Mouse (Mus musculus) cerebellum, adult (tissue): ENCODE measurements at regions not wholly inside any gene's neighbourhood (a gene's known extent, or its start where the extent isn't known, plus 50 kb on each side); places are given as distances from the start of the nearest gene placed in this dataset.

Experiments used
- ATAC-seq: cut with Nextera tagmentation; 2 replicates; pipeline ENCODE4 v1.9.2; 2017; ENCODE audit warnings: mild to moderate bottlenecking, moderate library complexity, mixed read lengths; ENCODE audit not compliant: insufficient number of reproducible peaks, low FRiP score, low TSS enrichment

DNA sequence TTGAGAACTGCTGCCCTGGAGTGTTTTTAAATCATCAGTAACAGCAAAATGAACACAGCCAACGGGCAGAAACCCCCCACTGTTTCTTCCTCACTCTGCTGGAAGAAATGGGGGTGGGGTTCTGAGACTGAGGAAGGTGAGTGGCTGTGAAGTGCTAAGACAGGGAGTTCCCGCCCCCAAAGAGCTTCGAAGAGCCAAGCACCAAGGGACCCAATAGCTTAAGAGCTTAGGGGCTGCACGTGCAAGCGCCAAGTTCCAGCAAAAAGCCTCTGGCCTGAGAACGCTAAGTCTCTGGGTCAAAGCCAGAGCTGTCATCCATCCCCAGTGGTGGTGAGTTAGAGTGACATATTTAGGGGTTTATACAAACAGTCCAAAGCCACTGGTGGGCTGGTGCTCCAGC is 55.1 kb upstream of the Pcbd1 start:
- ATAC-seq = no peak

DNA sequence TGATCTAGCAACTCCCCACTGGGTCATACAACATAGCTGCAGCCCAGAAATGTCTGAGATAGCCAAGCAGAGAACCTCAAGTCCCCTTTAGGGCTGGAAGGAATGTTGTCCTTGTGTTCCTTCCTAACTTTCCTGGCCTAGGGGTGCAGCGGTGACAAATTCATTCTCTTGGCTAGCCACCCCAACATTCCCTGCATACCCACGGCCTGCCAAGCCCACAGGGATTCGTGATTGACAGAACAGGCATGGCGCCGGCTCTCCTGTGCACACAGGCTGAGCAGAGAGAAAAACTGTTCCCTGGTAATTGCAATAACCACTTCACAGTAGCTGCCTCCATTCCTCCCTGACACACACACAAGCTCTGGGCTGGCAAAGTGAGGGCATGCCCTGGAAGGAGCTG is 60.5 kb upstream of the Pcbd1 start:
- no peak for ATAC-seq

DNA sequence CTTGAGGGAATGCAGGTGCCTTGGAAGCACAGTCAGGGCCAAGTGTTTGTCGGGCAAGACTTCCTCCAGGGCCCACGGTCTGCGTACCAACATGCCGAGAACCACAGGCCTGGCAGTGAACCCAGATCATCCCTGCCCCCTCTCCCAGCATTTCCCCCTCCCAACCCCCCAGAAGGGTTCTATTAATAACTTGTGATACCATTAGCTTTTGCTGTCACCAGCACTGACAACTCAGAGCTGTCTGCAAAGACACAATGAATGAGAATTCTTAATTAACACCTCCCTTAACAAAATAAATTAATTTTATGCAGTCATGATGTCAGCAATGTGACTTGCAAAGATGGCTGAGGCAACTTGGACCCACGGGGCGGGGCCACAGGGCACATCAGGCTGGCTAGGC is 61.9 kb upstream of the Pcbd1 start:
- no peak for ATAC-seq

DNA sequence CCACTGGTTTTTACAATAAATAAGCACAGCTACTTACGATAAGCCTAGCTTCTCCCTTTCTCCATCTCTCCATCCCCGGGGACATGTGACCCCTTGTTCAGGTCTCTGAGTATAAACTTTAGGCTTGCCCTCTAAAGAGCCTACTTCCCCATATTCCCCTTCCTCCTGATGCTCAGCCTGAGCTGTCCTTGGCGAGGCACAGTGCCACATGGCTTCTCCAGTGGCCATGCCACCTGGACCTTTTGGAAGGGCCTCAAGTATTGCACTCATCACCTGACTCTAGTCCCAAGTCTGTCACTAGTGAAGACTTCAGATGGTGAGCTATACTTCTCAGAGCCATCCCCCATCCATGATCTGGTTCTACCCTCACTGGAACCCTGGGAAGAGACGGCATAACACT is 64.1 kb upstream of the Pcbd1 start:
- ATAC-seq = no peak

DNA sequence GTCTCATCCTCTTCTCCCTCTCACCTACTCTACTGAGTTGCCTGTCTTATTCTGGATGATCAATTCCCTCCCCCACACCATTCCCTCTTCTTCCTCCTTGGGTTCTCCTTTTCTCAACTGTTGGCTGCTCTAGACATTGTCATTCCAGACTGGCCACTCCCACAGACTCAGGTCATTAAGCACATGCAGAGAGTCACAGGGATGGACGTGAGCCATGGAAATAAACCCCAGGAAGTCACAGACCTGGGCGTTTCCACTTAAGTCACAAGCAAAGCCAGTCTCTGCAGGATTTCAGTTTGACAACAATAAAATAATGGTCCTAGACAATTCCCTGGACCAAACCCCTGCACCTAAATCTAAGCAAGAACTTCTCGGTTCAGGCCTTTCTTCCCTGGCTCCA is 65.0 kb upstream of the Pcbd1 start:
- no peak for ATAC-seq

DNA sequence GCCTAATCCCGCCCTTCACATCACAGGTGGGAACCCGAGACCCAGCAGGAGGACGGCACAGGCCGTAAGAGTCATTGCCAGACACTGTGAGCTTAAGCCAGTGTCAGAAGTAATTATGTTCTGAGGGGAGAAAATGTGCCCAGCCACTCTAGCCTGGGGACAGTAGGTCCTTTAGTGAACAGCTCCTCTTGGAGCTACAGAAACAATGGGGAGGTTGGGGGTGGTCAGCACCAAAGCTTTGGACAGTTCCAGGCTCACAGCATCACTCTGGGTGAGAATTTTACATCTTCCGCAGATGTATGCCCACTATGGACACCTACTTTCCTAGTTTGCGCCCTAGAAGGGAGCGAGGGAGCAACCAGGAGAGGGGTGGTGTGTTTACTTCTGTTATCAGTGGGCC is 65.7 kb upstream of the Pcbd1 start:
- no peak for ATAC-seq

DNA sequence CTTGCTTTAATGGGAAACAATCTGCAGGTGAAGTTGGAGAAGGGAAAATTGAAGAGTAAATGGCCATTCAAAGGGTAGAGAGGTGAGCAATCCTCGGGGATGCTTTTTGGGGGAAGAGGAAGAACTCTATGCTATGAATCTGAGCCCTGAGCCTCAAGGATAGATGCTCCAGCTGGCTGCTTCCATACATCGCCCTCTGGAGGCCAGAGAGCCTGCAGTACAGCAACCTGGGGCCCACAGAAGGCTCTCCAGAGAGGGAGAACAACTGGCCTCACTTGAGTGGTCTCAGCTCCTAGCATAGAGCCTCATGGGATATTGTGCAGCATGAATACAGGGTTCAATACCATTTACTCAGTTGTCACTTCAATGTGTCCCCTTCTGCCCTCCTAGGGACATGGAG is 69.6 kb upstream of the Pcbd1 start:
- ATAC-seq = no peak

DNA sequence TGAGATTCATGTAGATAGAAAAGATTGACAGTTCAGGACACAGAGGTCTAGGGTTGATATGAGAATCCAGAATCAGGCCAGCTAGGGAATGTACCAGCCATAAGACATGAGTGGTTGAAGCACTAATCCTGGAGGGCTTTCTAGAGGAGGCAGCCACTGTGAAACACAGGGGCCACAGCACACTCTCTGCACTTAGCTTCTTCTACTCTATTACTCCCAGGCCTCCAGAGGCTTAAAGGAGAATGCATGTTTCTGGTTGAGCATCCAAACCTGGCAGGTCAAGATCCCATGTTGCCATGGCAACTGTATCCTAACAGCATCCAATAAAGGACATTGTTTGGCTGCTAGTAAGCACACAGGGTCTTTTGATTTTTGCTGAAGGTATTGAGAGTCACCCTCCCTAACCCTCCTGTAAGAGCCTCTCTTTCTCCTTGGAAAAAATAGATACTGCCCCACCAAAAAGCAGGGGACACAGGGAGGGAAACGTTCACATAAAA is 76.9 kb upstream of the Pcbd1 start:
- no peak for ATAC-seq

DNA sequence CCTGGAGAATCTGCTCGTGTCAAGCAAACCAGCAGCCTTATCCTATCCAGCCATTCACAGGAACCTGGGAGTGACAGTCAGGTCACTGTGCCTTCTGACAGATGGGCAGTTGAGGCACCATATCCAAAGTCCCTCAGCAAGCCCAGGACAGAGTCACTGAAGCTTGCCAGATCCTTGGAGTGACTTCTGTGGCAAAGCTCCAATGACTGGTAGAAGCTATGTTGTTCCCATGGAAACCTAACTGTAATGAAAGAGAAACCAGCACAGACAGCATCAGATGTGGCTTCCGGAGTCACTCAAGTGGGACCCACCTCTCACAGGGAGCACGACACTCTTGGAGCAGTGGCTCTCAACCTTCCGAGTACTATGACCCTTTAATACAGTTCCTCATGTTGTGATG is 78.4 kb upstream of the Pcbd1 start:
- no peak for ATAC-seq

DNA sequence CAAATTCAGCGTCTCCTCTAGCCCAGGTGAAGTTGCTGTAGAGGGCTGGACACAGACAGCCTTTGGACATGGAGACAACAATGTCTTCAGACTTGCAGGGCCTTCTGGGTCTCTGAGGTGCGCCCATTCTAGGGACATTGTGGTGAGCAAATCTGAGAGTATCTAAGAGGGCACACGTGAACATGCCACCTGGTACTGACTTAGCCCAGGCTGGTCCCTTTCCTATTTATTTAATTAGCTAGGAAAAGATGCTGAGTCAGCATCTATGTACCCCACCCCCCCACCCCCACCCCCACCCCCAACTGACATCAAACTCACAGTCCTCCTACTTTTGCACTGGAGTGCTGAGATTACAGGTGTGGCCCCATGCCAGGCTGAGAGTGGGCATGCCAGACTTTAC is 81.7 kb upstream of the Pcbd1 start:
- ATAC-seq = no peak

DNA sequence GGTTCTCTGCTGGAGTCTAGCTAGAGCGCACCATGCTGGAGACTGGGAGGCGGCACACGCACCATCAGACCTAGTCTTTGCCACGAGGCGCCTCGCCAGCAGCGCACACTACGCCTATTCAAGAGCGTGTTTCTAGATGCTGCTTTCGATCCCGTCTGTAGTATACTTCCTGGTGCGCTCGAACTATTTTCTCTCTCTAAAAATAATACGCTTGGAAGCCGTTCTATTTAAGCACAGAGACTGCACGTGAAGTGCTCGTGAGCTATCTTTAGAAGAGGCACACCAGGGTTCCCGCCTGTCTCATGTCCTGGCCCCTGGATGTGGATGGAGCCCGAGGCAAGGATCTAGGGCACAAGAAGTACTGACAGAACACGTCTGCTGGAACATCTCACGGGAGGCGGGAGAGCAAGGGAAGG is 87.4 kb upstream of the Pcbd1 start:
- no peak for ATAC-seq

DNA sequence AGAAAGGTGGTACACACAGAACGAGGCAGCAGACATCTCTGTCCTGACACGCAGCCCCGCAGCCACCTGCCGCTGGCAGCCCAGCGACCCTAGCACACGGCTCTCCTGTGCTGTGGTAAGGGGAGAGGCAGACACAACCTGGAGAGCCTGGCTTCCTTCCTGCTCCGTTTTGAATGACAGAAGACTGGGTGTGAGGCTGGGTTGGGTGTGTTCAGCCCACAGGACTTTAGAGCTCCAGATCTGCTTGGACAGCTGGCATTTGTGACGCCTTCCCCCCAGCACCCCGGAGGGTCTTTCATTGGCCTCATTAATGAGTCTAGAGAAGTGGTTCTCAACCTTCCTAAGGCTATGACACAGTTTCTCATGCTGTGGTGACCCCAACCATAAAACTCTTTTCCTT is 91.7 kb upstream of the Pcbd1 start:
- ATAC-seq = no peak

DNA sequence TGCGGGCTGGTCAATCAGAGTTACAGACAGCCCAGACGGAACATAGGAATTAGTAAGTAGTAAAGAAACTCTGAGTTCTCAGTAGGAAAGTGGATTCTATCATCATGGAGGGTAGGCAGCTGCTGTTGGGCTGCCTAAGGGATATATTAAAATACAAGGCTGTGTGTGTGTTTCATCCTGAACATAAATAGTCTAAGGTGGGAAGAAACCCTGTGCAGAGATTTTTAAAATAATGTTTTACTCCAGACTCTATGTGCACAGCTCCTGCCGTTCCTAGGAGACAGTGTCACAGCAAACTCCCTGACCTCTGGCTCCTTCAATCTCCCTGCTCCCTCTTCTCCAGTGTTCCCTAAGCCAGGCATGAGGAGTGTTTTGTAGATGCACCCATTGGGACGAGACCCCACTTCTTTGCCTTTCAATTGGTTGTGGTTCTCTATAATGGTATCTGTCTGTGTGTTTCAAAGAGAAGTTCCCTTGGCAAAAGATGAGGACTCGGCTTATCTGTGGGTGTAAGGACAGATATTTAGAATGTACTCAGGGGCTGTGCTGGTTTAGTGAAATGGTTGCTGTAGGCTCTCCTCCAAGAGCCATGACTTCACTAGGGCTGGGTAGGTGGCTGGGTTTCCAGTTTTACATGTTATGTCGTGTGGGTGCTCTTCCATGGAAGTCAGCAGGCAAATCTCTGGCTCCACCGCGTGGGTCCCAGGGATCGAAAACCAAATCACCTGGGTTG is 93.1 kb upstream of the Pcbd1 start:
- ATAC-seq = no peak

DNA sequence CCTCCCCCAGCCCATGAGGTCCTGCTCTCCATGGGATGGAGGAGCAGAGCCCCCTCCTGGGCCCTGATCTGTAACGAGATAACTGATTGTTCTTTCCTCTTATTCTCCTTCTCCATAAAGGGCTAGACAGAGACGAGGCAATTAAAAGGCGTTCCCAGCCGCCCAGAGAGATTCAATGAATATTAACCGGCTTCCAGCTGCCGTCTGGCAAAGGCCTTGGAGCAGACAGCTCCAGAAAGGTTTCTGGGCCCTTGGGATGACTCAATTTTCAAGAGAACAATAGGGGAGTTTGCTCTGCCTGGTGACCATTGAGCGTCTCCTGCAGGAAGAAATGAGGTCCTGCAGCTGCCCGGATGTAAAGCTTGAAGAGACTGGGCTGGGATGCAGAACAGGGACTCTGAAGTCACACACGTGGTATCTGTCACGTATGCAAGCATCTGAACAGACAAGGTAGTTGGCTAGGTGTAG is 104.0 kb upstream of the Pcbd1 start:
- ATAC-seq = no peak

DNA sequence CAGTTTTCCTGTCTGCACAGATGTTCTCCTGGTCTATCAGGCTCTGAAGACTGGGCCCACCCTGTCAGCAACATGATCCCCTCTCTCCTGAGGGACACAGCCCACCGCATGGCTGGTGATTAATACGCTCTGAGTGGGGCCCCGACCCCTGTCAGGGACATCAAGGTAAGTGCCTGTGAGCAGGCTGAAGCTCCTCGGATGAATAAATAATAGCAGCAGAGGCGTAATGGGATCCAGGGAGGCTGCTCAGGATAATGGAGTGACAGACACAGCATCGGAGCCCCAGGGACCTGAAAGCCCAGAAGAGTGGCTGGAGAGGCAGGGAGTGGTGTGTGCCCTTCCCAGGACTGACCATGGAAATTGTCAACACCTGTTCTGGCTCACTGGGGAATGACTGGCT is 107.4 kb upstream of the Pcbd1 start:
- ATAC-seq = no peak

DNA sequence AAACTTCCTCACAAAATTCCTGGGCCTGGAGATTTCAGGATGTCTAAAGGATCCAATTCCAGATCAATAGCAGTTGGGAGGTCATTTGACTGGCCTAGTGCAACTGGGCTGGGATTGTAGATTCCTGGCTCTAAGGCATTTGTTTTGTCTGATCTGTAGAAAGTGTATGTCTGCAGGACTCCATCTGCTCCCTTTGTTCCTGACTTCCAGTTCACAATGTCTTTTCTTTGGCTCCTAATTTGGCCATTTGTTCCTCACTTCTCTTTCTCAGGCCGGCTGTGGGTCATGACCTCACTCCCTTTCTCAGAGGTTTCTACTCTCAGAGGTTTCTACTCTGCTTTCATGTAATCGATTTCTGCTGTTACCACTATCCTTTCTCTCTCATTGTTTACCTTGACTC is 115.5 kb upstream of the Pcbd1 start:
- ATAC-seq = no peak

DNA sequence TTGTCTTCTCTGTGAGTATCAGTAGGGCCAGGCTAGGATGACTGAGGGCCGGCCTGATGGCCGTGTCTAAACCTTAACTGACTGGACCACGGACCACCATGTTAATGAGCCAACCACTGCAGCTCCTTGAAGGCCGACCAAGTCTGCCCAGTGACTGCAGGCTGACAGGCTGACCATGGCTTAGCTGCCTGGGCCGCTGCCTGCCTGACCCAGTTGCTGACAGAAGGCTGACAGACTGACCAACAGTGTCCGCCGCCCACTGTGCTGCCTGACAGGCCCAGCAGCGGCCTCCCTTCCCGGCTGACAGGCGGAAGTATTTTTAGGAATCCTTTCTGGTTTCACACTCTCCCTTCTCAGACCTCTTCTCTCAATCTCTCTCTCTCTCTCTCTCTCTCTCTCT is 124.3 kb upstream of the Pcbd1 start:
- 0 out of 2 replicates have a peak, but pooled peaks have one; percentile 65 for ATAC-seq

DNA sequence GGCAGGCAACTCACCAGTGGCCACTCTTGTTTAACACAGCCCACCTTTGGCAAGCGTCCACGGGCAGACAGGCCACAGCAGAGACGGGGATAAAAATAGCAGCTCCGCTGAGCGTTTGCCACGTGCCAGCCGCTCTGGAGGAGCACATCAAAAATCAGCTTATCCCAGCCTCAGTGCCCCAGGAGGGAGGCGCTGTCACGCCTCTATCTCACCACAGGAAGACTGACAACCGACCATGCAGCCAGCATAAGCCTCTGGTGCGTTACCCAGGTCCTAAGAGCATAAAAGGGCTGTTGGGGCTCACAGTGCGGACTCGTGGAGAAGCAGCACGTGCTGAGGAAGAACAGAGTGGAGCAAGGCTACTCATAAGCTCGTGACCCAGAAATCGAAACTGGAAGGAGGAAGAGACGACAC is 126.4 kb upstream of the Unc5b start:
- ATAC-seq = no peak

DNA sequence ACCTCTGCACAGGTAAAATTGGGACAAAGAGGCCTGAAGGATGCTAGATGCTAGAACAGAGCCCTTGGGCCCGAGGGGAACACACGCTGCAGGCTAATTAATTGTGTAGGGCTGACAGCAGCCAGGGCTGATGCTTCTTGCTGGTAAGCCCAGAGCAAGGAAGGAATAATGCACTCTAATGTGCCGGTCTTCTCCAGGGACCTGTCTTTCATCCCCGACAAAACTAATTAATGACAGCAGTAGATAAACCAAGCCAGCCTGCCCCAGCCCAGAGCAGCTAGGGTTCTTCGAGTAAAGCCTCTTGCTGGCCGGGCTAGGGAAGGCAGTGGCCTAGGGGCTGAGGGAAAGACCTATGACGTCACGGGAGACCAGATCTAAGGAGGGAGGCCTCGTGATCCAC is 124.1 kb upstream of the Unc5b start:
- no peak for ATAC-seq

DNA sequence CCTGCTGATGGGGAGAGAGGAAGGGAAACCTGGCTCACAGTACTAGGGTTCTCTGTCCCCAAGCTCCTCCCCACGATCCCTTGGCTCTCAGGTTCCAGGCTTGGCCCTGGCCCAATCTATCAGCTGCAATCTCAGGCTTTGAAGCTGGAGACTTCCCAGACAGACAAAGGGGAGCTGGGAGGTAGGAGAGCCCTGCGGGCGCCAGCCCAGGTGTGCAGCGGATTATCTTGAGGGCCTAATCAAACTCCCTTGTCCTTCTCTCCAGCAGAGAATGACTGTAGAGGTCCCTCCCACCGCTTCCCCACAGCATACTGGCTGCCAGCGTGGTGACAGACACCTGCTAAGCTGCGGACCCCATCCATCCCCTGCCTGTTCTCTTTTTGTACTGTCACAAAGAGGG is 121.1 kb upstream of the Unc5b start:
- no peak for ATAC-seq

DNA sequence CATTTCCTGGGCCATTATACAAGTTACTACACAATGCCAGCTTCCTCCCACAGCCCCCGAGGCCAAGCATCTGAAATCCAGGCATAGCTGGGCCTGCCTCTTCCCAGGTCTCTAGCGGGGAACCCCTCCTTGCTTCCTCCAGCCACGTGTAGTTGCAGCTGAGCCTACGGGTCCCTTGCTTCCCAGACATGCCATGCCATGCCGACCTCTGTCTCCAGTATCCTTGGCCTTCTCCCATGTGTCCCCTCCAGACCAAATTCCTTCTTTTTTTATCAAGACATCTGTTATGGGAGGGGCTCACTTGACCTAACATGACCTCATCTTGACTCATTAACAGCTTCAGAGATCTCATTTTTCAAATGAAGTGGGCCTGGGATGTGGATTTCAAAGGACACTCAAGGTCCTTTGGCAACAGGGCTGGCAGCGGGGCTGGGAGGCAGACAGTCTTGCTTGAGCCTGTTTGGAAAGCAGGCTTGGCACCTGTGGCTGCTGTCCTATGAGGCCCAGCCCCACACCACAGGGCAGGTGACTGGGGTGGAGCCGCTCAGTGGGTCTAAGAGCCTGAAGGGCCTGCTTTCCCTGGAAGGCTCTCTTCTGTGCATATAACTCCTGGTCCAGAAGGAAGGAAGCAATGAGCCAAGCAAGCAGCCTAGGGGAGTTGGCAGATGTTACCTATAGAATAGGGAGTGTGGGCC is 117.7 kb upstream of the Unc5b start:
- no peak for ATAC-seq

DNA sequence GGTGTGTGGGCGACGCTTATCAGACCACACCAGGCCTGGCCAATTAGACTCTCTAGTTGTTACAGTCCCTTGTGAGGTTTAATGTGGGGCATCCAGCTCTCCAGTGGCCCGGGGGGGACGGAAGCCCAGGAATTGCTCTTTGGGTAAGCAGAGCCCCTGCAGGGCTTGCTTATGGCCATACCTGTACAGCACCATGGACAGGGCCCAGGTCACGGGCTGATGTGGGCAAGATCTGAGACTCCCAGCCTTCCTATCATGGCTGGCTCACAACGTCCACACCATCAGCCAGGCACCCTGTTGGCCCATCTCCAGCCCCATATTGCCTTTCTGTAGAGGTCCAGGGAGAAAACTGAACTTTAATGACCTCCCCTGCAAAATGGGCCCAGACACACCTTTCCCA is 111.7 kb upstream of the Unc5b start:
- ATAC-seq = no peak
